Mouse (Mus musculus): ENCODE results near the gene Lctl. TPM values are rescaled to one million over a fixed set of nuclear protein-coding genes. Genes with fewer than 3 reads are reported as not detected.
"Not testable (repeated sequence)": the region's sequence is repeated elsewhere in the genome, so short reads cannot be mapped to it uniquely, and the experiment has no call there.

Lctl gene
- total RNA-seq, 1 experiment, result 2.3 TPM

GRCm38 (mm10) chr9:64178610-64178973 lies 61.6 kb downstream of the Lctl start:
- Histone ChIP-seq H3K9me3 (ENCODE audit: control insufficient read depth, insufficient read depth, low read depth, low read length) (no peaks in the 10 kb centered on the region), H3K36me3 (ENCODE audit: control insufficient read depth, insufficient read depth, low read length, poor library complexity, severe bottlenecking) (peaks cover 45% of the 10 kb centered on the region), H3K4me3 (ENCODE audit: insufficient read depth in 1 of 2, low read depth in 1 of 2, low read length in 2 of 2, poor library complexity in 1 of 2, severe bottlenecking in 1 of 2) (no peak overlapping the region), H3K4me1 (ENCODE audit: control insufficient read depth in 2 of 2, insufficient read depth in 2 of 2, low read length in 2 of 2, poor library complexity in 1 of 2) (peaks cover 0 to 2% of the 10 kb centered on the region in 2 experiments; a peak in 1 of 4 replicates), H3K27ac (ENCODE audit: insufficient read depth, low read depth, low read length, poor library complexity, severe bottlenecking) (no peak overlapping the region), H3K9ac (ENCODE audit: insufficient read depth, low read depth, low read length, poor library complexity, severe bottlenecking) (no peak overlapping the region)
- TF ChIP-seq MAFK (IDR thresholded peaks at IDR 0.05; ENCODE audit: insufficient read depth, low read depth, low read length), result no peak
- no peak for TF ChIP-seq ZNF384 (IDR thresholded peaks at IDR 0.05; ENCODE audit: low read depth, low read length)
- TF ChIP-seq HCFC1 (IDR thresholded peaks at IDR 0.05; ENCODE audit: borderline replicate concordance, insufficient read depth, low read length), result no peak
- no peak for TF ChIP-seq ZC3H11A (IDR thresholded peaks at IDR 0.05; ENCODE audit: borderline replicate concordance, low read depth, low read length)
- in situ Hi-C loops (cut with MboI; ENCODE audit: low sequenced_read_pairs in 2 of 2, unreplicated experiment in 2 of 2), result no loop called here
- no peak for DNase-seq (ENCODE audit: low read depth, low spot score)

- H3K9me3 ChIP-seq (ENCODE audit: control insufficient read depth, insufficient read depth, low read depth, low read length), result no peaks in the 10 kb centered on the region
- DNase-seq (ENCODE audit: low read depth, low spot score), result peak; percentile 92
- in situ Hi-C loops (cut with MboI; ENCODE audit: low sequenced_read_pairs in 2 of 2, unreplicated experiment in 2 of 2), result no loop called here
- TF ChIP-seq ZNF384 (IDR thresholded peaks at IDR 0.05; ENCODE audit: low read depth, low read length), result no peak
- no peak for TF ChIP-seq MAFK (IDR thresholded peaks at IDR 0.05; ENCODE audit: insufficient read depth, low read depth, low read length)
- TF ChIP-seq ZC3H11A (IDR thresholded peaks at IDR 0.05; ENCODE audit: borderline replicate concordance, low read depth, low read length), result no peak
- TF ChIP-seq CHD2 (IDR thresholded peaks at IDR 0.05; ENCODE audit: low read depth, low read length), result peak; percentile 85
- peak; percentile 78; the same call in 1 of the 2 replicates for TF ChIP-seq HCFC1 (IDR thresholded peaks at IDR 0.05; ENCODE audit: borderline replicate concordance, insufficient read depth, low read length)
- H3K27ac ChIP-seq (ENCODE audit: insufficient read depth, low read depth, low read length, poor library complexity, severe bottlenecking), result peak within 1 kb of the TSS; percentile 89
- peak within 1 kb of the TSS; percentile 95 for H3K9ac ChIP-seq (ENCODE audit: insufficient read depth, low read depth, low read length, poor library complexity, severe bottlenecking)
- H3K4me3 ChIP-seq (ENCODE audit: insufficient read depth in 1 of 2, low read depth in 1 of 2, low read length in 2 of 2, poor library complexity in 1 of 2, severe bottlenecking in 1 of 2), result peak within 1 kb of the TSS; percentile 56 to 93
- peaks cover 0 to 3% of the 10 kb centered on the region in 2 experiments; a peak in 1 of 4 replicates for H3K4me1 ChIP-seq (ENCODE audit: control insufficient read depth in 2 of 2, insufficient read depth in 2 of 2, low read length in 2 of 2, poor library complexity in 1 of 2)
- peaks cover 45% of the 10 kb centered on the region for H3K36me3 ChIP-seq (ENCODE audit: control insufficient read depth, insufficient read depth, low read length, poor library complexity, severe bottlenecking)
Measured at GRCm38 (mm10) chr9:64178974-64179646, 62.2 kb downstream of the Lctl start, which contains the start of gene Snapc5. Gene Snapc5 (plus strand): TSS chr9:64179274.

GRCm38 (mm10) chr9:64183295-64183694 lies 66.3 kb downstream of the Lctl start:
- DNase-seq (ENCODE audit: low read depth, low spot score); H3K4me3 ChIP-seq (ENCODE audit: insufficient read depth in 1 of 2, low read depth in 1 of 2, low read length in 2 of 2, poor library complexity in 1 of 2, severe bottlenecking in 1 of 2); in situ Hi-C loops (cut with MboI; ENCODE audit: low sequenced_read_pairs in 2 of 2, unreplicated experiment in 2 of 2); H3K27ac ChIP-seq (ENCODE audit: insufficient read depth, low read depth, low read length, poor library complexity, severe bottlenecking); H3K9me3 ChIP-seq (ENCODE audit: control insufficient read depth, insufficient read depth, low read depth, low read length); H3K4me1 ChIP-seq (ENCODE audit: control insufficient read depth in 2 of 2, insufficient read depth in 2 of 2, low read length in 2 of 2, poor library complexity in 1 of 2); H3K9ac ChIP-seq (ENCODE audit: insufficient read depth, low read depth, low read length, poor library complexity, severe bottlenecking): not testable (repeated sequence)
- H3K36me3 ChIP-seq (ENCODE audit: control insufficient read depth, insufficient read depth, low read length, poor library complexity, severe bottlenecking), result peaks cover 20% of the 10 kb centered on the region

- Histone ChIP-seq H3K36me3 (ENCODE audit: control insufficient read depth, insufficient read depth, low read length, poor library complexity, severe bottlenecking) (peaks cover 23% of the 10 kb centered on the region), H3K9me3 (ENCODE audit: control insufficient read depth, insufficient read depth, low read depth, low read length) (no peaks in the 10 kb centered on the region), H3K4me3 (ENCODE audit: insufficient read depth in 1 of 2, low read depth in 1 of 2, low read length in 2 of 2, poor library complexity in 1 of 2, severe bottlenecking in 1 of 2) (no peak overlapping the region), H3K4me1 (ENCODE audit: control insufficient read depth in 2 of 2, insufficient read depth in 2 of 2, low read length in 2 of 2, poor library complexity in 1 of 2) (peaks cover 0 to 12% of the 10 kb centered on the region in 2 experiments; a peak in 2 of 4 replicates), H3K9ac (ENCODE audit: insufficient read depth, low read depth, low read length, poor library complexity, severe bottlenecking) (0 out of 2 replicates have a peak overlapping the region, but pooled peaks have one; percentile 23), H3K27ac (ENCODE audit: insufficient read depth, low read depth, low read length, poor library complexity, severe bottlenecking) (peak overlapping the region; percentile 57; the same call in 1 of the 2 replicates)
- TF ChIP-seq MAFK (IDR thresholded peaks at IDR 0.05; ENCODE audit: insufficient read depth, low read depth, low read length) (no peak), CHD2 (IDR thresholded peaks at IDR 0.05; ENCODE audit: low read depth, low read length) (no peak), HCFC1 (IDR thresholded peaks at IDR 0.05; ENCODE audit: borderline replicate concordance, insufficient read depth, low read length) (no peak), ZNF384 (IDR thresholded peaks at IDR 0.05; ENCODE audit: low read depth, low read length) (no peak), ZC3H11A (IDR thresholded peaks at IDR 0.05; ENCODE audit: borderline replicate concordance, low read depth, low read length) (no peak)
- in situ Hi-C loops (cut with MboI; ENCODE audit: low sequenced_read_pairs in 2 of 2, unreplicated experiment in 2 of 2), result no loop called here
- DNase-seq (ENCODE audit: low read depth, low spot score), result no peak
Measured at GRCm38 (mm10) chr9:64184166-64184840, 67.4 kb downstream of the Lctl start.

Other genes starting within 250 kb of the Lctl start
- gene Smad6, start 95.1 kb upstream of the Lctl start, total RNA-seq (2012; rRNA removed), result 6.8 and 8.7 TPM in 2 replicates
- 99.2 and 151 TPM in 2 replicates for gene Zwilch, start 56.0 kb downstream of the Lctl start, total RNA-seq (2012; rRNA removed)
- gene Rpl4, start 56.2 kb downstream of the Lctl start, total RNA-seq (2012; rRNA removed), result 1,251 and 1,343 TPM in 2 replicates
- 9.6 and 17.1 TPM in 2 replicates for gene Snapc5, start 62.1 kb downstream of the Lctl start, total RNA-seq (2012; rRNA removed)
- 0.48 and 0.54 TPM in 2 replicates for gene Uchl4, start 118.1 kb downstream of the Lctl start, total RNA-seq (2012; rRNA removed)
- gene Map2k1, start 136.5 kb downstream of the Lctl start, total RNA-seq (2012; rRNA removed), result 62.1 and 73.0 TPM in 2 replicates
- gene Tipin, start 164.4 kb downstream of the Lctl start, total RNA-seq (2012; rRNA removed), result 133 and 195 TPM in 2 replicates
- 10.1 and 11.2 TPM in 2 replicates for gene Dis3l, start 224.1 kb downstream of the Lctl start, total RNA-seq (2012; rRNA removed)